Mouse (Mus musculus) hindbrain, embryonic 10.5 days (tissue): ENCODE measurements around the gene Nt5c. TPM values are rescaled to one million over a fixed set of nuclear protein-coding genes. Genes with fewer than 3 reads are reported as not detected.
"Not testable (repeated sequence)": the region's sequence is repeated elsewhere in the genome, so short reads cannot be mapped to it uniquely, and the experiment has no call there.

Experiments
- DNase-seq: peaks from one replicate; pipeline ENCODE4 v3.0.0-alpha.2; 2017; ENCODE audit warnings: low spot score
- H3K27ac ChIP-seq: fragments of 300-500 bp; sonication (generic); 2 replicates; pipeline ENCODE4 v1.5.1; 2016; ENCODE audit warnings: mild to moderate bottlenecking, moderate library complexity
- H3K27me3 ChIP-seq: fragments of 300-500 bp; sonication (generic); 2 replicates; pipeline ENCODE4 v1.6.1; 2016; ENCODE audit warnings: mild to moderate bottlenecking; ENCODE audit not compliant: poor library complexity, insufficient read depth, severe bottlenecking
- H3K36me3 ChIP-seq: fragments of 300-500 bp; sonication (generic); 2 replicates; pipeline ENCODE4 v1.6.1; 2016; ENCODE audit warnings: mild to moderate bottlenecking, moderate library complexity
- H3K4me1 ChIP-seq: fragments of 300-500 bp; sonication (generic); replicated peaks from 2 replicates; pipeline ENCODE4 v1.6.1; 2016; ENCODE audit warnings: mild to moderate bottlenecking
- H3K4me3 ChIP-seq: fragments of 300-500 bp; sonication (generic); 2 replicates; pipeline ENCODE4 v1.5.1; 2016; ENCODE audit warnings: mild to moderate bottlenecking, moderate library complexity
- H3K9me3 ChIP-seq: fragments of 300-500 bp; sonication (generic); 2 replicates; pipeline ENCODE4 v1.6.1; 2016; ENCODE audit warnings: mild to moderate bottlenecking, moderate library complexity
- WGBS: fragments of 180-500 bp; shearing (Covaris S2); methylation state at CpG from one replicate; pipeline ENCODE4 v1.1.7; 2016; 5-methylcytosine and 5-hydroxymethylcytosine counted together
- polyA plus RNA-seq: library from polyadenylated mRNA; unstranded; fragments of >200 nt; fragmentation: Nextera tagmentation; extraction: Ambion mirVana; gene quantifications from 2 replicates; pipeline ENCODE4 v1.2.1, GENCODE M21; 2016

Gene Nt5c
- polyA plus RNA-seq, 1 experiment from 2014 or later: 98.0 TPM

DNA sequence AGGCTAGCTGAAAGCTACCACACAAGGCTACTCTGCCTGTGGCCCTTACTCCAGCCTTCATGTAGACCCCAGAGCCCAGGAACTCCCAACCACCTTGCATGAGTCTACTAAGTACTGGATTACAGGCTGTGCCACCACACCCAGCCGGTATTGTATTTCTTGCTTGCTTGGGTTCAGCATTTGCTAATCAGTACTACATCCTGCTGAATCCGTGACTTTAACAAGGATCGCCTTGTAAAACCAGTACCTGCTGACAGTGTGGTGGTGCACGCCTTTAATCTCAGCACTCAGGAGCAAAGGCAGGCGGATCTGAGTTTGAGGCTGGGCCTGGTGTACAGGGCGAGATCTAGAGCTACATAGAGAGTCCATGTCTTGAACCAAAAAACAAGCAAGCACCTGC lies 11.0 kb upstream of the Nt5c start:
- H3K4me1 ChIP-seq: peaks cover 25% of the 10 kb centered on the region
- peaks cover 98% of the 10 kb centered on the region for H3K36me3 ChIP-seq
- DNase-seq: no peak
- H3K4me3 ChIP-seq: no peak overlapping the region
- no peaks in the 10 kb centered on the region for H3K27me3 ChIP-seq
- H3K27ac ChIP-seq: no peak overlapping the region
- H3K9me3 ChIP-seq: no peaks in the 10 kb centered on the region
- WGBS: 96% methylated on average over 6 of the region's 6 CpGs

DNA sequence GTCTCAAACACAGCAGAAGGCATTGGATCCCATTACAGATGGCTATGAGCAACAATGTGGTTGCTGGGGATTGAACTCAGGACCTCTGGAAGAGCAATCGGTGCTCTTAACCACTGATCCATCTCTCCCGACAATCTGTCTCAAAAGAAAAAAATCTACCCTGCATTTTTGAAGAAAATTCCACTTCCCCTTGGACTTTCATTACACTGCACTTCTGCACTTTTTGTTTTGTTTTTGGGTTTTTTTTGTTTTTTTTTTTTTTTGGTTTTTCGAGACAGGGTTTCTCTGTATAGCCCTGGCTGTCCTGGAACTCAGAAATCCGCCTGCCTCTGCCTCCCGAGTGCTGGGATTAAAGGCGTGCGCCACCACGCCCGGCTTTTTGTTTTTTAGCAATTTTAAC lies 4.9 kb upstream of the Nt5c start:
- not testable (repeated sequence) for DNase-seq, H3K27ac ChIP-seq, H3K4me3 ChIP-seq, H3K9me3 ChIP-seq, H3K27me3 ChIP-seq
- 90% methylated on average over 9 of the region's 9 CpGs for WGBS
- Histone ChIP-seq H3K4me1 (peaks cover 13% of the 10 kb centered on the region), H3K36me3 (peaks cover 53% of the 10 kb centered on the region)

GRCm38 (mm10) chr11:115492387-115492786 lies 725 bp upstream of the Nt5c start:
- Histone ChIP-seq H3K27me3 (peaks cover 7% of the 10 kb centered on the region), H3K4me3 (peak overlapping the region; percentile 80), H3K4me1 (peaks cover 30% of the 10 kb centered on the region), H3K9me3 (no peaks in the 10 kb centered on the region), H3K36me3 (peaks cover 34% of the 10 kb centered on the region), H3K27ac (no peak overlapping the region)
- WGBS: 43% methylated on average over 6 of the region's 6 CpGs
- no peak for DNase-seq

GRCm38 (mm10) chr11:115490441-115491355 lies 964 bp downstream of the Nt5c start:
- H3K4me3 ChIP-seq: peak overlapping the region; percentile 80
- no peaks in the 10 kb centered on the region for H3K9me3 ChIP-seq
- 28% methylated on average over 25 of the region's 25 CpGs for WGBS
- peak overlapping the region; percentile 91 for H3K27ac ChIP-seq
- peaks cover 29% of the 10 kb centered on the region for H3K36me3 ChIP-seq
- H3K27me3 ChIP-seq: peaks cover 7% of the 10 kb centered on the region
- peaks cover 34% of the 10 kb centered on the region for H3K4me1 ChIP-seq
- no peak for DNase-seq

- no peak overlapping the region for H3K4me3 ChIP-seq
- peaks cover 7% of the 10 kb centered on the region for H3K27me3 ChIP-seq
- DNase-seq: no peak
- H3K4me1 ChIP-seq: peaks cover 44% of the 10 kb centered on the region
- H3K9me3 ChIP-seq: no peaks in the 10 kb centered on the region
- H3K27ac ChIP-seq: no peak overlapping the region
- peaks cover 29% of the 10 kb centered on the region for H3K36me3 ChIP-seq
- WGBS: 85% methylated on average over 19 of the region's 19 CpGs
Measured at GRCm38 (mm10) chr11:115488551-115489104, 3.0 kb downstream of the Nt5c start.

- Histone ChIP-seq H3K27me3 (no peaks in the 10 kb centered on the region), H3K9me3 (no peaks in the 10 kb centered on the region), H3K27ac (peak overlapping the region; percentile 66), H3K36me3 (peaks cover 26% of the 10 kb centered on the region), H3K4me3 (0 out of 2 replicates have a peak overlapping the region, but pooled peaks have one; percentile 18), H3K4me1 (peaks cover 19% of the 10 kb centered on the region)
- 37% methylated on average over 12 of the region's 12 CpGs for WGBS
- peak; percentile 59 for DNase-seq
Measured at GRCm38 (mm10) chr11:115485155-115485554, 6.5 kb downstream of the Nt5c start.

- Histone ChIP-seq H3K4me3 (no peak overlapping the region), H3K4me1 (peaks cover 14% of the 10 kb centered on the region), H3K36me3 (peaks cover 11% of the 10 kb centered on the region), H3K27me3 (no peaks in the 10 kb centered on the region), H3K9me3 (no peaks in the 10 kb centered on the region), H3K27ac (no peak overlapping the region)
- peak; percentile 77 for DNase-seq
- WGBS: 18% methylated on average over 6 of the region's 6 CpGs
Measured at GRCm38 (mm10) chr11:115483726-115484125, 7.9 kb downstream of the Nt5c start.

DNA sequence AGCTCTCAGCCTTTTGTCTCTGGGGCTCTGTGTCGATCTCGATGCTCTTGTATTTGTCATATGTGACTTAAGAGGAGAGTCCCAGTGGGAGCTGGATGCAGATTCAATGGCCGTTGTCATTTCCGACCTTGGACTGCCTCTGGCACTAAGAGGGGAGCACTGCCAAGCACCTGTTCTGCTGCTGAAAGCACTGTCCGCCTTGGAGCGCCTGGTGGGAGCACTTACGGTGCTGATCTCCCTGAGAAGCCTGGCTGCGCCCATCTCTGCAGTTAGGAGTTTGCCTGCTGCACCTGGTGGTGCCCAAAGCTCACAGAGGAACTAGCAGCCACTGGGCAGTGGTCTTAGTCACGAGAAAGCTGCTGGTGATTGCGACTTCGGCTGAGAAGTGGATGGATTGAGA lies 8.4 kb downstream of the Nt5c start:
- WGBS: 73% methylated on average over 11 of the region's 11 CpGs
- no peak for DNase-seq
- H3K27ac ChIP-seq: no peak overlapping the region

GRCm38 (mm10) chr11:115481553-115482259 lies 10.0 kb downstream of the Nt5c start:
- peaks cover 7% of the 10 kb centered on the region; the same call in 1 of the 2 replicates for H3K36me3 ChIP-seq
- peaks cover 22% of the 10 kb centered on the region for H3K4me1 ChIP-seq
- 86% methylated on average over 6 of the region's 6 CpGs for WGBS
- H3K27me3 ChIP-seq: no peaks in the 10 kb centered on the region
- H3K9me3 ChIP-seq: no peaks in the 10 kb centered on the region
- H3K4me3 ChIP-seq: no peak overlapping the region
- no peak overlapping the region for H3K27ac ChIP-seq
- DNase-seq: no peak

More for the DNA sequence above, 8.4 kb downstream of the Nt5c start:
- Histone ChIP-seq H3K4me3 (no peak overlapping the region), H3K27me3 (no peaks in the 10 kb centered on the region), H3K36me3 (peaks cover 7% of the 10 kb centered on the region), H3K9me3 (no peaks in the 10 kb centered on the region), H3K4me1 (peaks cover 14% of the 10 kb centered on the region)

DNA sequence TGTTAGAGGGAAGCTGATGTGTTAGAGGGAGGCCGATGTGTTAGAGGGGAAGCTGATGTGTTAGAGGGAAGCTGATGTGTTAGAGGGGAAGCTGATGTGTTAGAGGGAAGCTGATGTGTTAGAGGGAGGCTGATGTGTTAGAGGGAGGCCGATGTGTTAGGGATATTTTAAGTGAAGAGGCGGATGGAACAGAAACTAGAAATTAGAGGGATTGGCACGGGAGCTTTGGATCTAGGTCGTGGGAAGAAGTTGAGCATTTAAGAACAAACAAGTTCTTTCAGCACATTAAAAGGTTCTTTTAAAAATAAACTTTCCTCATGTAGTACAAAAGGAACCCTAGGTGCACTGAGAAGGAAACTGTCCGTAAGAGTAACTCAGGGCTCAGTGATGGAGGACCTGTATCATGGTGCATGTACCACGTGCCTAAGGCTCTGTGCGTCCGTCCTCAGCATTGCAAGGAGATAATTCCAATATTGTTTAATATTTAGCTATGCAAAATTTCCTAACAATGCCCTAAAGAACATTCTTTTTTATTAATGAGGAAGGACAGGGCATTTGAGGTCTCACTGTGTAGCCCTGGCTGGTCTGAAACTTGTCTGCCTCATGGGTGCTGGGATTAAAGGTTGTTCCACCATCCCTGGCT lies 13.2 kb downstream of the Nt5c start:
- Histone ChIP-seq H3K9me3 (no peaks in the 10 kb centered on the region), H3K27ac (no peak overlapping the region), H3K36me3 (no peaks in the 10 kb centered on the region), H3K4me1 (peaks cover 39% of the 10 kb centered on the region), H3K27me3 (no peaks in the 10 kb centered on the region), H3K4me3 (no peak overlapping the region)
- 86% methylated on average over 9 of the region's 9 CpGs for WGBS
- no peak for DNase-seq

DNA sequence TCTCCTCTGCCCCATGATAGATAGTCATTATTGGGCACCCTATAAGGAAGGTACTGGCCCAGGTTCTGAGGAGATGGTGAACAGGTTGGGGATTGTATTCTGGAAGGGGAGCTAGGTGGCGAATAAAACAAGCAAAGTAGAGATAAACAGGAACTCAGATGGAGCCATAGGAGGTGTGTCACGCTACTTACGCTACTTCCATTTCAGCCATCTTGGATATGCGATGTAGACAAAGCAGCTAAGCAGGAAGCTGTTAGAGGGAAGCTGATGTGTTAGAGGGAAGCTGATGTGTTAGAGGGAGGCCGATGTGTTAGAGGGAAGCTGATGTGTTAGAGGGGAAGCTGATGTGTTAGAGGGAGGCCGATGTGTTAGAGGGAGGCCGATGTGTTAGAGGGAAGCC lies 14.3 kb downstream of the Nt5c start:
- peaks cover 48% of the 10 kb centered on the region for H3K4me1 ChIP-seq
- not testable (repeated sequence) for H3K27me3 ChIP-seq, H3K4me3 ChIP-seq, DNase-seq, H3K9me3 ChIP-seq, H3K36me3 ChIP-seq, H3K27ac ChIP-seq
- WGBS: 90% methylated on average over 7 of the region's 7 CpGs

GRCm38 (mm10) chr11:115476630-115477029 lies 15.0 kb downstream of the Nt5c start:
- DNase-seq, H3K27me3 ChIP-seq, H3K9me3 ChIP-seq, H3K36me3 ChIP-seq, H3K27ac ChIP-seq: not testable (repeated sequence)
- H3K4me1 ChIP-seq: peaks cover 52% of the 10 kb centered on the region
- 84% methylated on average over 4 of the region's 4 CpGs for WGBS
- H3K4me3 ChIP-seq: peak overlapping the region; percentile 94
